Mouse (Mus musculus) kidney, adult 2 months (tissue): ENCODE measurements around the gene Dnah7b.

Experiments used
- CTCF ChIP-seq: fragments of 200-500 bp; conservative IDR thresholded peaks from 2 replicates; pipeline ENCODE4 v1.5.1; 2011; ENCODE audit warnings: low read depth, mild to moderate bottlenecking, control low read depth, low read length, moderate library complexity, mixed read lengths; ENCODE audit not compliant: insufficient read depth, insufficient read length
- POLR2A ChIP-seq: fragments of 200-500 bp; IDR thresholded peaks from one replicate; pipeline ENCODE4 v1.6.1; 2011; ENCODE audit warnings: low read depth, low read length, control low read depth

- TF ChIP-seq POLR2A (no peak), CTCF (no peak)
Measured at GRCm38 (mm10) chr1:46100484-46100883, 34.4 kb downstream of the Dnah7b start.
